Mouse (Mus musculus): Measurements from ENCODE around the gene Cbx3.

The Cbx3 gene

GRCm38 (mm10) chr6:51529457-51529856 is 59.3 kb downstream of the Cbx3 start:
- DNase-seq: no peak
